Mouse (Mus musculus) neural tube, embryonic 13.5 days (tissue): ENCODE measurements around the gene Rps8. TPM values are rescaled to one million over a fixed set of nuclear protein-coding genes. Genes with fewer than 3 reads are reported as not detected.

Experiments
- ATAC-seq: fragments of 200-750 bp; cut with Nextera tagmentation; 2 replicates; pipeline ENCODE4 v1.8.0; 2017; ENCODE audit warnings: low read depth, mild to moderate bottlenecking, moderate TSS enrichment, moderate library complexity
- H3K27ac ChIP-seq: fragments of 300-500 bp; sonication (generic); replicated peaks from 2 replicates; pipeline ENCODE4 v1.5.1; 2015; ENCODE audit warnings: moderate library complexity, mild to moderate bottlenecking, inconsistent platforms
- H3K27me3 ChIP-seq: fragments of 300-500 bp; sonication (generic); 2 replicates; pipeline ENCODE4 v1.6.1; 2015; ENCODE audit warnings: mild to moderate bottlenecking, inconsistent platforms
- H3K36me3 ChIP-seq: fragments of 300-500 bp; sonication (generic); 2 replicates; pipeline ENCODE4 v1.6.1; 2015; ENCODE audit warnings: mild to moderate bottlenecking, inconsistent platforms
- H3K4me1 ChIP-seq: fragments of 300-500 bp; sonication (generic); replicated peaks from 2 replicates; pipeline ENCODE4 v1.6.1; 2015; ENCODE audit warnings: inconsistent platforms
- H3K4me2 ChIP-seq: fragments of 300-500 bp; sonication (generic); 2 replicates; pipeline ENCODE4 v1.6.1; 2015; ENCODE audit warnings: inconsistent platforms, mild to moderate bottlenecking, moderate library complexity
- H3K4me3 ChIP-seq: fragments of 300-500 bp; sonication (generic); 2 replicates; pipeline ENCODE4 v1.5.1; 2015; ENCODE audit warnings: mild to moderate bottlenecking, inconsistent platforms
- H3K9ac ChIP-seq: fragments of 300-500 bp; sonication (generic); 2 replicates; pipeline ENCODE4 v1.6.1; 2015; ENCODE audit warnings: moderate library complexity, mild to moderate bottlenecking, inconsistent platforms
- H3K9me3 ChIP-seq: fragments of 300-500 bp; sonication (generic); 2 replicates; pipeline ENCODE4 v1.6.1; 2016; ENCODE audit warnings: inconsistent platforms
- WGBS: fragments of 180-500 bp; shearing (Covaris S2); methylation state at CpG from one replicate; pipeline ENCODE4 v1.1.7; 2015; 5-methylcytosine and 5-hydroxymethylcytosine counted together
- polyA plus RNA-seq: library from polyadenylated mRNA; unstranded; fragments of >200 nt; fragmentation: Nextera tagmentation; extraction: Ambion mirVana; gene quantifications from 2 replicates; pipeline ENCODE4 v1.2.1, GENCODE M21; 2015

Rps8 gene
- polyA plus RNA-seq, 1 experiment from 2014 or later, result 532 TPM

- Histone ChIP-seq H3K4me1 (peaks cover 20% of the 10 kb centered on the region), H3K9me3 (no peaks in the 10 kb centered on the region), H3K4me2 (peak overlapping the region; percentile 100), H3K36me3 (peaks cover 9% of the 10 kb centered on the region), H3K4me3 (peak overlapping the region; percentile 71), H3K27me3 (no peaks in the 10 kb centered on the region), H3K27ac (peak overlapping the region; percentile 92), H3K9ac (peak overlapping the region; percentile 82)
- WGBS, result 8% methylated on average over 10 of the region's 10 CpGs
- ATAC-seq, result peak; percentile 6; the same call in 1 of the 2 replicates
Observed at GRCm38 (mm10) chr4:117120052-117120444, 36.0 kb downstream of the Rps8 start.

GRCm38 (mm10) chr4:117119636-117120035 is 36.4 kb downstream of the Rps8 start:
- peaks cover 13% of the 10 kb centered on the region for H3K36me3 ChIP-seq
- H3K9me3 ChIP-seq, result no peaks in the 10 kb centered on the region
- H3K9ac ChIP-seq, result peak overlapping the region; percentile 82
- peak overlapping the region; percentile 71 for H3K4me3 ChIP-seq
- no peaks in the 10 kb centered on the region for H3K27me3 ChIP-seq
- peak overlapping the region; percentile 100 for H3K4me2 ChIP-seq
- peaks cover 16% of the 10 kb centered on the region for H3K4me1 ChIP-seq
- no peak for ATAC-seq
- WGBS, result 73% methylated on average over 5 of the region's 5 CpGs
- H3K27ac ChIP-seq, result peak overlapping the region; percentile 92

- H3K27me3 ChIP-seq, result no peaks in the 10 kb centered on the region
- ATAC-seq, result no peak
- H3K9ac ChIP-seq, result no peak overlapping the region
- H3K9me3 ChIP-seq, result no peaks in the 10 kb centered on the region
- 93% methylated on average over 7 of the region's 7 CpGs for WGBS
- peaks cover 29% of the 10 kb centered on the region for H3K36me3 ChIP-seq
- H3K4me3 ChIP-seq, result no peak overlapping the region
- H3K4me1 ChIP-seq, result peaks cover 13% of the 10 kb centered on the region
- H3K27ac ChIP-seq, result no peak overlapping the region
- H3K4me2 ChIP-seq, result no peak overlapping the region
Observed at GRCm38 (mm10) chr4:117117931-117118330, 38.1 kb downstream of the Rps8 start.

DNA sequence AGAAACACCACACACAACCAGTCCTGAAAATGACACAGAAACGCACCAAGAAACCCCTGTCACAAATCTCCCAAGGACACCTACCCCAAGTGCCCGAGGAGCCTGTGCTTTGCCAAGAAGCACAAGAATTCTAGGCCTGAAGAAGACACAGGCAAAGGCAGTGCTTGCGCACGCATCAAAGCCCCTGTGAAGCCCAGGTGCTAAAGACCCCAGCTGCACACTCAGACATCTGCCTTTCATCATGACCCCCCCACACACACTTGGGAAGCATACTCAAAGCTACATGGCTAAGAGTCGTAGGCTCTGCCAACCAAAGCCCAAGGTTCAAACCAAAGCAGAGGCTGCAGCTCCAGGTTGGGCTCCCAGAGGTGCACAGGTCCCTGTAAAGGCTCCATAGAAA is 40.5 kb downstream of the Rps8 start:
- Histone ChIP-seq H3K4me2 (no peak overlapping the region), H3K36me3 (peaks cover 48% of the 10 kb centered on the region), H3K27me3 (no peaks in the 10 kb centered on the region), H3K27ac (no peak overlapping the region), H3K4me1 (peaks cover 7% of the 10 kb centered on the region), H3K9me3 (no peaks in the 10 kb centered on the region), H3K4me3 (no peak overlapping the region), H3K9ac (no peak overlapping the region)
- 89% methylated on average over 5 of the region's 5 CpGs for WGBS
- ATAC-seq, result no peak

DNA sequence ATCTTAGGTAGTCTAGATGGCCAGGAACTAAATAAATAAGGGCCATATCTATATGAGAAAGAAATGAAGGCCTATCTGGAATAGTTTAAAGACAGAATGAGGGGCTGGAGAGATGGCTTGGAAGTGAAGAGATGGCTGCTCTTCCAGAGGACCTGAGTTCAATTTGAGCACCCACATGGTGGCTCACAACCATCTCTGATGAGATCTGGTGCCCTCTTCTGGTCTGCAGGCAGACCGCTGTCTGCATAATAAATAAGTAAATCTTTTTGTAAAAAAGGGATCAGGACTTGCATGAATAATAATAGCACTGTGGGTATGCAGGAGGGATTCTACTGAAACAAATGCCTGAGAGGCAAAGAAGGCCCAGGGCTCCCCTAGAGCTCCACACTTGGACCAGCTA is 42.8 kb downstream of the Rps8 start:
- Histone ChIP-seq H3K4me3 (no peak overlapping the region), H3K27me3 (no peaks in the 10 kb centered on the region), H3K36me3 (peaks cover 72% of the 10 kb centered on the region), H3K27ac (no peak overlapping the region), H3K4me1 (no peaks in the 10 kb centered on the region), H3K9ac (no peak overlapping the region), H3K4me2 (no peak overlapping the region), H3K9me3 (no peaks in the 10 kb centered on the region)
- ATAC-seq, result no peak
- WGBS, result 96% methylated on average over 1 of the region's 1 CpGs

DNA sequence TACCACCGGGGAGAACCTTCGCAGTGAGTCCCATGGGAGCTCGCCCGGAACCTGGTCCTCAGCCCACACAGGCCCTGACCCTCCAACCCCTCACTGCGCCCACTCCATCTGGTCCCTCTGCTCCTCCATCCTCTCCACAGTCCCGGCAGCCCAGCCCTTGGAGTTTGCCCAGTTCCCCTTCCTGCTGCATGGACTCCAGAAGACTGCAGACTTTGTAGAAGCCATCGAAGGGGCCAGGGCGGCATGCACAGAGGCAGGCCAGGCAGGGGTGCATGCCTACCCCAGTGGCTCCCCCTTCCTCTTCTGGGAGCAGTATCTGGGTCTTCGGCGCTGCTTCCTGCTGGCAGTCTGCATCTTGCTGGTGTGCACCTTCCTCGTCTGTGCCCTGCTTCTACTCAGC is 45.1 kb downstream of the Rps8 start:
- H3K4me1 ChIP-seq, result no peaks in the 10 kb centered on the region
- H3K4me2 ChIP-seq, result no peak overlapping the region
- no peak overlapping the region for H3K4me3 ChIP-seq
- H3K27ac ChIP-seq, result no peak overlapping the region
- WGBS, result 88% methylated on average over 11 of the region's 11 CpGs
- peaks cover 78% of the 10 kb centered on the region for H3K36me3 ChIP-seq
- H3K9me3 ChIP-seq, result no peaks in the 10 kb centered on the region
- H3K27me3 ChIP-seq, result no peaks in the 10 kb centered on the region
- H3K9ac ChIP-seq, result no peak overlapping the region
- ATAC-seq, result no peak

- H3K4me1 ChIP-seq, result no peaks in the 10 kb centered on the region; the same call in 1 of the 2 replicates
- 93% methylated on average over 13 of the region's 13 CpGs for WGBS
- H3K4me3 ChIP-seq, result no peak overlapping the region
- H3K9ac ChIP-seq, result no peak overlapping the region
- H3K9me3 ChIP-seq, result no peaks in the 10 kb centered on the region
- ATAC-seq, result no peak
- H3K27me3 ChIP-seq, result no peaks in the 10 kb centered on the region
- H3K36me3 ChIP-seq, result peaks cover 78% of the 10 kb centered on the region
- no peak overlapping the region for H3K27ac ChIP-seq
- H3K4me2 ChIP-seq, result no peak overlapping the region
Observed at GRCm38 (mm10) chr4:117110249-117110648, 45.8 kb downstream of the Rps8 start.

GRCm38 (mm10) chr4:117109330-117109729 is 46.7 kb downstream of the Rps8 start:
- no peak overlapping the region for H3K27ac ChIP-seq
- H3K4me3 ChIP-seq, result no peak overlapping the region
- H3K36me3 ChIP-seq, result peaks cover 77% of the 10 kb centered on the region
- no peak for ATAC-seq
- no peaks in the 10 kb centered on the region for H3K27me3 ChIP-seq
- no peaks in the 10 kb centered on the region for H3K9me3 ChIP-seq
- H3K4me2 ChIP-seq, result no peak overlapping the region
- no peaks in the 10 kb centered on the region; the same call in 1 of the 2 replicates for H3K4me1 ChIP-seq
- WGBS, result 93% methylated on average over 25 of the region's 25 CpGs
- H3K9ac ChIP-seq, result no peak overlapping the region

GRCm38 (mm10) chr4:117108524-117108849 is 47.6 kb downstream of the Rps8 start:
- Histone ChIP-seq H3K36me3 (peaks cover 70% of the 10 kb centered on the region), H3K27ac (no peak overlapping the region), H3K4me1 (no peaks in the 10 kb centered on the region; the same call in 1 of the 2 replicates), H3K4me2 (no peak overlapping the region), H3K9ac (no peak overlapping the region), H3K27me3 (no peaks in the 10 kb centered on the region), H3K4me3 (no peak overlapping the region), H3K9me3 (no peaks in the 10 kb centered on the region)
- ATAC-seq, result no peak
- WGBS, result 93% methylated on average over 6 of the region's 6 CpGs

DNA sequence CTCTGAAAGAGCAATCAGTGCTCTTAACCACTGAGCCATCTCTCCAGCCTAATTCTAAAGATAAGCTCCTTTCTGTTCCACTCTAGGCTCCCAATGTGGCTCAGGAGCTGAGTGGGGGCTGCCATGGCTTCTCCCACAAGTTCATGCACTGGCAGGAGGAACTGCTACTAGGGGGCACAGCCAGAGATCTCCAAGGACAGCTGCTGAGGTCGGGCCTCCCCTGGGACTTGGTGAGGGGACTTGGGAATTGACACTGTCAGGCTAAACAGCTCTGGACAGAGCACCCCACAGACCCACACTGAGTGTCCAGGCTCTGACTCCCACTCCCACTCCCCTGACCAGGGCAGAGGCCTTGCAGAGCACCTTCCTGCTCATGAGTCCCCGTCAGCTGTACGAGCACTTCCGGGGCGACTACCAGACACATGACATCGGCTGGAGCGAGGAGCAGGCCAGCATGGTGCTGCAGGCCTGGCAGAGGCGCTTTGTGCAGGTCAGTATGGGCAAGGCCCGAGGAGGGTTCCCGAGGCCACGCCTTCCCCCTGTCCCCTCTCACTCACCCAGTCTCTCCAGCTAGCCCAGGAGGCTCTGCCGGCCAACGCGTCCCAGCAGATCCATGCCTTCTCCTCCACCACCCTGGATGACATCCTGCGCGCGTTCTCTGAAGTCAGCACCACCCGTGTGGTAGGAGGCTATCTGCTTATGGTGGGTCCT is 48.1 kb downstream of the Rps8 start:
- WGBS, result 89% methylated on average over 18 of the region's 18 CpGs
- Histone ChIP-seq H3K4me3 (no peak overlapping the region), H3K27ac (no peak overlapping the region), H3K9me3 (no peaks in the 10 kb centered on the region), H3K27me3 (no peaks in the 10 kb centered on the region), H3K36me3 (peaks cover 65% of the 10 kb centered on the region), H3K4me1 (no peaks in the 10 kb centered on the region; the same call in 1 of the 2 replicates), H3K4me2 (no peak overlapping the region), H3K9ac (no peak overlapping the region)
- ATAC-seq, result no peak

- Histone ChIP-seq H3K4me3 (no peak overlapping the region), H3K27ac (no peak overlapping the region), H3K4me1 (no peaks in the 10 kb centered on the region; the same call in 1 of the 2 replicates), H3K4me2 (no peak overlapping the region), H3K9me3 (no peaks in the 10 kb centered on the region), H3K36me3 (peaks cover 43% of the 10 kb centered on the region), H3K27me3 (no peaks in the 10 kb centered on the region), H3K9ac (no peak overlapping the region)
- 67% methylated on average over 10 of the region's 10 CpGs for WGBS
- ATAC-seq, result peak; percentile 12; the same call in 1 of the 2 replicates
Observed at GRCm38 (mm10) chr4:117105127-117105526, 50.9 kb downstream of the Rps8 start.

DNA sequence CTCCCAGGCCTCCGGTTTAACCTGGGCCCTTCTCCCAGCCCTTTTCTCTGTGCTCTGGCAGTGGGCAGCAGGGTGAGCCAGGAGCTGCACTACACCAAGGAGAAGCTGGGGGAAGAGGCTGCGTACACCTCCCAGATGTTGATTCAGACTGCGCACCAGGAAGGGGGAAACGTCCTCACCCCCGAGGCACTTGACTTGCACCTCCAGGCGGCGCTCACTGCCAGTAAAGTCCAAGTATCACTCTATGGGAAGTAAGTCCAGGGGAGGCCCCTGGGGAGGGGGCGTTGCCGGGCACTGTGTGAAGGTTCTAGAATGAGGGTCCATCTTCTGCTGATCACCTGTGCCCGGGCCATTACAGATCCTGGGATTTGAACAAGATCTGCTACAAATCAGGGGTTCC is 51.4 kb downstream of the Rps8 start:
- H3K36me3 ChIP-seq, result peaks cover 42% of the 10 kb centered on the region
- no peak overlapping the region for H3K27ac ChIP-seq
- H3K4me1 ChIP-seq, result no peaks in the 10 kb centered on the region; the same call in 1 of the 2 replicates
- H3K9me3 ChIP-seq, result no peaks in the 10 kb centered on the region
- no peak for ATAC-seq
- H3K4me2 ChIP-seq, result no peak overlapping the region
- 83% methylated on average over 10 of the region's 10 CpGs for WGBS
- no peak overlapping the region for H3K4me3 ChIP-seq
- peaks cover 4% of the 10 kb centered on the region; the same call in 1 of the 2 replicates for H3K27me3 ChIP-seq
- no peak overlapping the region for H3K9ac ChIP-seq
